Comparison of ENCODE assay signal across 8 mouse cellular contexts in genomic region chr1:21344253-21344652, GRCm38 (mm10). TPM values are rescaled to one million over a fixed set of nuclear protein-coding genes. Genes with fewer than 3 reads are reported as not detected.
DNase-seq lines count a peak whose midpoint lies in the region; ATAC-seq and TF ChIP-seq lines count a peak whose summit lies in the region.

No protein-coding gene starts in this region.

- TF ChIP-seq POLR2A in limb, embryonic 14.5 days (IDR thresholded peaks at IDR 0.05; ENCODE audit: borderline replicate concordance, extremely low read depth, insufficient read depth, insufficient read length): no peak

- no peaks in the 10 kb centered on the region for H3K36me3 ChIP-seq in limb, embryonic 14.5 days (ENCODE audit: control insufficient read depth, insufficient read depth, low read length)

- peak; percentile 62 for DNase-seq in urinary bladder, postnatal 14 days (ENCODE audit: low spot score)
- DNase-seq in urinary bladder, postnatal 4 days (ENCODE audit: low spot score in 2 of 2): no peak
- DNase-seq in brain, embryonic 18.5 days (ENCODE audit: low read depth, low spot score): peak; percentile 2
- DNase-seq in forelimb bud, embryonic 11.5 days (ENCODE audit: low read depth, low spot score): peak; percentile 26
- peak; percentile 64 for DNase-seq in kidney, postnatal 10 days
- DNase-seq in limb, embryonic 14.5 days (ENCODE audit: low spot score): peak; percentile 63
- peak; percentile 80 for DNase-seq in naive thymus-derived CD4-positive, alpha-beta T cell, adult 2 months (ENCODE audit: low read depth)
- peak; percentile 65 for DNase-seq in thymus, postnatal 0 days (ENCODE audit: low spot score)

- H3K4me2 ChIP-seq in limb, embryonic 14.5 days (replicated peaks; ENCODE audit: low read depth, low read length, severe bottlenecking): no peak overlapping the region

- WGBS in limb, embryonic 14.5 days: 67% methylated on average over 4 of the region's 4 CpGs

- no peak overlapping the region for H3K4me3 ChIP-seq in limb, embryonic 14.5 days (replicated peaks; ENCODE audit: low read length)

- no peaks in the 10 kb centered on the region for H3K27me3 ChIP-seq in limb, embryonic 14.5 days (ENCODE audit: control insufficient read depth, insufficient read depth, low read length)

- ATAC-seq in limb, embryonic 14.5 days (ENCODE audit: low FRiP score, low read depth): no peak

- H3K9ac ChIP-seq in limb, embryonic 14.5 days (ENCODE audit: low read depth, low read length, severe bottlenecking): no peak overlapping the region

- no peaks in the 10 kb centered on the region for H3K9me3 ChIP-seq in limb, embryonic 14.5 days (ENCODE audit: control insufficient read depth, low read length)

- no peak overlapping the region for H3K27ac ChIP-seq in limb, embryonic 14.5 days (replicated peaks; ENCODE audit: low read depth, low read length)

- H3K4me1 ChIP-seq in limb, embryonic 14.5 days (ENCODE audit: control insufficient read depth, insufficient read depth, low read length): no peaks in the 10 kb centered on the region

RNA-seq across cellular contexts. Expression of gene Khdc1a, which starts 5.2 kb away (rescaled TPM):
- not detected in 2 replicates for polyA plus RNA-seq in limb, embryonic 14.5 days (2012; rRNA removed)
- polyA plus RNA-seq in limb, embryonic 14.5 days (2014; fragmentation: Nextera tagmentation; extraction: Ambion mirVana): not detected in 2 replicates
- polyA plus RNA-seq in thymus, postnatal 0 days (2015; fragmentation: Nextera tagmentation; extraction: Ambion mirVana): 1.2 and 1.7 TPM in 2 replicates

RNA-seq across cellular contexts. Expression of gene Khdc1c, which starts 23.9 kb away (rescaled TPM):
- polyA plus RNA-seq in limb, embryonic 14.5 days (2012; rRNA removed): not detected in 2 replicates
- not detected in 2 replicates for polyA plus RNA-seq in limb, embryonic 14.5 days (2014; fragmentation: Nextera tagmentation; extraction: Ambion mirVana)
- not detected in 2 replicates for polyA plus RNA-seq in thymus, postnatal 0 days (2015; fragmentation: Nextera tagmentation; extraction: Ambion mirVana)

RNA-seq across cellular contexts. Expression of gene Khdc1b, which starts 39.1 kb away (rescaled TPM):
- polyA plus RNA-seq in limb, embryonic 14.5 days (2012; rRNA removed): not detected in 2 replicates
- polyA plus RNA-seq in limb, embryonic 14.5 days (2014; fragmentation: Nextera tagmentation; extraction: Ambion mirVana): 0.08 and 0.23 TPM in 2 replicates
- 0.16 and 0.18 TPM in 2 replicates for polyA plus RNA-seq in thymus, postnatal 0 days (2015; fragmentation: Nextera tagmentation; extraction: Ambion mirVana)

Comparison
In these comparisons a context has a peak if more than half of its experiments do, and no peak if none do; other contexts are left out.
1. DNase-seq: peak in urinary bladder, postnatal 14 days (single experiment), brain, embryonic 18.5 days (single experiment), forelimb bud, embryonic 11.5 days (single experiment), kidney, postnatal 10 days (single experiment), limb, embryonic 14.5 days (single experiment), naive thymus-derived CD4-positive, alpha-beta T cell, adult 2 months (single experiment) and thymus, postnatal 0 days (single experiment); none in urinary bladder, postnatal 4 days (0 of 2).